Mouse (Mus musculus) limb, embryonic 11.5 days (tissue): Measurements from ENCODE around the gene Cep70. TPM values are rescaled to one million over a fixed set of nuclear protein-coding genes. Genes with fewer than 3 reads are reported as not detected.

Source experiments
- polyA plus RNA-seq: library from polyadenylated mRNA; unstranded; fragments of >200 nt; fragmentation: Nextera tagmentation; extraction: Ambion mirVana; gene quantifications from 2 replicates; pipeline ENCODE4 v1.2.1, GENCODE M21; 2014

The Cep70 gene
- polyA plus RNA-seq, 1 experiment from 2014 or later: 46.5 TPM

Other genes with a start within 250 kb of the Cep70 start
- not detected in 2 replicates for gene Gm1123, start 207.7 kb upstream of the Cep70 start, polyA plus RNA-seq
- 0.41 and 0.51 TPM in 2 replicates for gene Pik3cb, start 102.7 kb upstream of the Cep70 start, polyA plus RNA-seq
- gene Faiml, start 6.1 kb upstream of the Cep70 start, polyA plus RNA-seq: not detected in 2 replicates
- 0.13 and 0.34 TPM in 2 replicates for gene Esyt3, start 115.2 kb downstream of the Cep70 start, polyA plus RNA-seq
- gene Mras, start 194.0 kb downstream of the Cep70 start, polyA plus RNA-seq: 14.1 and 16.4 TPM in 2 replicates
- 0.31 TPM in 1 of 2 replicates, not detected in the other for gene Nme9, start 208.1 kb downstream of the Cep70 start, polyA plus RNA-seq